Mouse (Mus musculus): ENCODE data around the gene Ptpn3.

Ptpn3 gene

DNA sequence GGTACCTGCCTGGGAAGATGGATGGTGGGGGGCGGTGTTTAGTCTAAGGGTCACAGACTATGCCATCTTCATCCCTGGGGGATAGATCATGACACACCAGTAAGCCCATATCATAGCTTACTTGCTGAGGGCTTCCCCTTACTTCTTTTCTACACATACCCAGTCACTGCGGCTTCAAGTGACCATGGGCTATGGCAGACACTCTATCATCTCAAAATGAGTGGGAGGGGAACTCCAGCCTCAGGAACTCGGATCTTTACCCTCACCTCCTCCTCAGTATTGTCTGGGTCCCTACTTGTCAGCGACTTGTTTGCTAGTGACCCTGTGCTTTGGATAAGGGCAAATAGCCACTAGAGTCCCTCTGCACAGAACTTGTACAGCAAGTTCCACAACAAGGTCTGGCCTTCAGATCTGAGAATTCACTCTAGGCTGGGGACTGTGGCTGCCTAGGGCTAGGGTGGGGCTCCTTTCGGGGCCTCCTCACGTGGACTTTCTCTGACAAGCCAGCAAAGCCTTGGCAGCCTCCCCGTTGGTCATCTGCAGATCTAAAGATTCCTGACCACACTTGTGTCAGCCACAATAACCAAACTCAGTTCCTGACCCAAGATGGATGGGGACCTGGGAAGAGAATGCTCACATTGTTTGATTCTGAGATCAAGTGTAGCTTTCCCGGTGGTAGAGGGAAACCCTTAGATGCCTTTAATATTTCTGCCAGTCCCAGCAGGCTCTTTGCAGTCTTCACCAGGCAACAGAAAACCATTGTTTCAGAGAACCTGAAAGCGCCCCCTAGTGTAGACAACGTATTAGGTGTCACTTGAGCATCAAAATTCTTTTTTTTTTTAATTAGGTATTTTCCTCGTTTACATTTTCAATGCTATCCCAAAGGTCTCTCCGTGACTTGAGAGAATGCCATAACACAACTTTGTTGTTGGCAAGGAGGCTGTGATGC is 134.4 kb downstream of the Ptpn3 start:
- no peak for DNase-seq (ENCODE audit: low spot score in 2 of 2)

DNA sequence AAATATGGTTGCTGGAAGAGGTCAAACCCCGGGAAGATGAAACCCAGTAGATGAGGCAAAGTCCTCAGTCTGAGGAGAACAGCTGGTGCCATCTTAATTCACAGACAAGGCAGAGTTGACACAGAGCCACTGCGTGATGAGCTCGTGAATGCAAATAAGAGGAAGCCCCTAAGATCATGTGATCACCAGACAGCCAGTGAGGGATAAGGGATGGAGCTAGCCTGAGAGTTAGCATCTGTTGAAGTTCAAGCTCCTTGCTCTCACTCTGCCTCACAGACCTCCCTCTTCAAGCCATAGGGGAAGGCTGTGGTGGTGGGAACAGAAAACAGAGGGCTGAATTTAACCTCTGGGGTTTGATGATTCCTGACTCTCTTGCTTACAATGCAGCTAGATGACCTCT is 136.0 kb downstream of the Ptpn3 start:
- DNase-seq (ENCODE audit: low spot score in 2 of 2) = no peak

DNA sequence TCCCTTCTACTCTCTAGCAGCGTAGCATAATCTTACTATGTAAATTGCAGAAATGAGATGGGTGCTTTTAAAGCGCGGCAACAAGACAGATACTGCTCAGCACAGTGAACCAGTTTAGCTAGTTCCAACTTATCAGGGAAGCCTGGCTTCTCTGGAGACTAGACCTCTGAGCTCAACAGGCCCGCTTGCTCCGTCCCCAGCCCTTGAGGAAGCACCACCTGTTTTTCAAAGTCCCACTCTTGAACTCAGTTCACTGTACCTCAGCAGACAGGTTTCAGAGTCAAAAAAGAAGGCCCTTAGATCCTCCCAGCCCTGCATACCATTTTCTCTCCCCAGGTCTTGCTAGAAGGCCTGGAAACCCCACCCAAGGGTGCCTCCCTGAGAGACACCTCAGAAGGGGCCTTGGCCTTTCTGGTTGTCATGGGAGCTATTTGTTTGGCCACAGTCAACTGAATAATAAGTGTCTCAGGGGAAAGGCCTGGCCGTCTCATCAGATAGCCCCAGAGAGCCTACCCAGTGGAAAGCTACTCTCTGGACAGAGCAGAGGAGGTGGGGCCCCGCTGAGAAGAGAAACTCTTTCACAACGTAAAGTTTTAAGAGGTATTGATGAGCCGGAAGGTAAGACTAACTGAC is 136.9 kb downstream of the Ptpn3 start:
- no peak for DNase-seq (ENCODE audit: low spot score in 2 of 2)

DNA sequence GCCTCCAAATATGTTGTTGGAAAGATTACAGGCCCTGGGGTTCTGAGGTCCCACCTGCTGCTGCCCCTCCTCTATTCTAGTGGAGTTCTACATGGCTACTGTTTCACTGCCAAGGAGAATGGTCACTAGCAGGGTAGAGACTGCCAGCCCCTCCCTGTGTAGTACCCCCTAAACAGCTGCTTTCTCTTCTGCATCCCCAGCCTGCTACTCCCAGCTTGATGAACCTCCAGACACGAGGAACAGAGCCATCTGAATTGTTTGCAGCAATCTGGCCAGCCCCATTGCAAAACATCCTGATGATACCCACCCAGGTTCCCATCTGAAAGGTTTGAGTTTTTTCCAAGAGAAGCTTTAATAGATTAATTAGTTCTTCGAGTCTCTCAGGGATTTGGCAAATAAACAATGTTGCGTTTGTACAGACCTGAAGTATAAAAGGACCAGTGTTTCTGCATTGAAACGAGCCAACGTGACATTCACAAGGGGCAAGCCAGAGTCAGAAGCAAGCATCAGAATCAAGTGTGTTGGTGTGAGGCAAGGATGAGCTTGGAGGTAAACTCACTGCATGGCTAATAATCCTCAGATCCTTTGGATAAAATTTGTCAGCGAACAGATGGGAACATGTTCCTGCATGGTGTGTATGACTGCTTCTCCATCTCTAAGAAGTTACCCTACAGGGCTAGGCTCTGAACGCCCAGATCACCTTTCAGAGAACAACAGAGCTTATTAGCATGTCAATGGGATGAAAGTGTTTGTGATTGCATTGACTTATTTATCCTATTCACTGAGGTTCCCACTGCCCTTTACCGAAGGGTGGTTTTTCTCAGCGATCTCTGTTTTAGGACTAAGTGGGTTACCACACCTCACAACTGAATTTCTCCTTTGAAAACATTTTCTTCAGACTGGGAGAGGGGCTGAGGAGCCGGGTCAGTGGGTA is 138.6 kb downstream of the Ptpn3 start:
- no peak for DNase-seq (ENCODE audit: low spot score in 2 of 2)

DNA sequence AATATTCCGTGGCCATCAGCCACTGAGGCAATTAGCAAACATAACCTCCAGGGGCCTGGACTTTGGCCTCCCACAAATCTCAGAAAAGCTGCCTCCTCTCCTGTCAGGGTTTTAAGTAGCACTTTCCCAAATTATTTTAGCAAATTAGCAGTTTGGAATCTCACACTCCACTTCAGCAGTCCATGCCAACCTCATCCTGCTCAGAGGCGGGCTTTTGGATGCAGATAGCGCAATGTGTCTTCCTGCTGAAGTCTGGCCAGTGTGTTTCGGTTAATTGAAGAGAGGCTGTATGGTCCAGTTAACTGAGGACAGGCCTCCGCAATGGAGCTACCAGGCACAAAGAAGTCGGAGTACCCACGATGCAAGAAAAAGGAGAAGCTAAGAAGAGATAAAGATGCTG is 141.1 kb downstream of the Ptpn3 start:
- no peak for DNase-seq (ENCODE audit: low spot score in 2 of 2)

DNA sequence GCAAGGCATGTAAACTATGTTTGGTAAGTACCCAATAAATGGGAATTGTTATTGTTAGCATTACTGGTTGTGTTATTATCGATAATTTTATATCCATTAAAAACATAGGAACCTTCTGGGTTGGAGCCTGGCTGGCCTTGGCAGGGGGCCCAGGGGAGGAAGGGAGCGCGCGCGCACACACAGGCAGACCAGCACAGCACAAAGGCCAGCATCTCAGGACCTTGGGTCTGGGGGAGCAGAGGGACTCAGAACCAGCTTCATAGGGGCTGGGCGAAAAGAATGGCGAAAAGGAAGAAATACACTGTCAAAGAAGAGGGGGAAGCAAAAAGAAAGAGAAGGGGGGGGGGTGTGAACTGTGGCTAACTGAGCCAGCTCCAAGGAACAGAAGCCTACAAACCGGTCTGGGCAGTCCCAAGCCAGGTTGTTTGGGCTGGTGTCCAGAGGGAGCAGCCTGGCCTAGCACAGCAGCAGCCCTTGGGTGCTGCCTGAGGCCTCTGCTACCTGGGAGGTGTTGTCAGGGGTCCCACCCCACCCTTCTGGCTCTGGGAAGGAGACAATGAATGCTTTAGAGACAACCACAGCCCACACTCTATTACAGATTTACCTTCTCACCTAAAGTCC is 145.0 kb downstream of the Ptpn3 start:
- DNase-seq (ENCODE audit: low spot score in 2 of 2) = no peak

DNA sequence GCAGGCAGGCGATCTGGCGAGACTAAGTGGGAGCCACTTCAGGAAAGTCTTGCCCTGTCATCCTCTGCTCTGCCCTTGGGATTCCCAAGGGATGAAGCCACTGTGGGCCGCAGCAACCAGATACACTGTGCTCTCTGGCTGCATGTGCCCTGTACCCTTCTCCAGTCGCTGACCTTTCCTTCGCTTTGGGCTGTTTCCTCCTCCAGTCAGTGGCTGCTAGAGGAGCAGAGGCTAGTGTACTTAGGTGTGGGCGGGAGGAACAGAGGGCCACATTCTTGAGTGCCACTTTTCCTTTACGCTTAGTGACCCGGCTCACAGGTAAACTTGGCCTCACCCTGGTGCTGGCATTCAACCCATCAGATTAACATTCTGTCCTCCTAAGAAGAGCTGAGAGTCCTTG is 147.8 kb downstream of the Ptpn3 start:
- DNase-seq (ENCODE audit: low spot score in 2 of 2) = no peak

DNA sequence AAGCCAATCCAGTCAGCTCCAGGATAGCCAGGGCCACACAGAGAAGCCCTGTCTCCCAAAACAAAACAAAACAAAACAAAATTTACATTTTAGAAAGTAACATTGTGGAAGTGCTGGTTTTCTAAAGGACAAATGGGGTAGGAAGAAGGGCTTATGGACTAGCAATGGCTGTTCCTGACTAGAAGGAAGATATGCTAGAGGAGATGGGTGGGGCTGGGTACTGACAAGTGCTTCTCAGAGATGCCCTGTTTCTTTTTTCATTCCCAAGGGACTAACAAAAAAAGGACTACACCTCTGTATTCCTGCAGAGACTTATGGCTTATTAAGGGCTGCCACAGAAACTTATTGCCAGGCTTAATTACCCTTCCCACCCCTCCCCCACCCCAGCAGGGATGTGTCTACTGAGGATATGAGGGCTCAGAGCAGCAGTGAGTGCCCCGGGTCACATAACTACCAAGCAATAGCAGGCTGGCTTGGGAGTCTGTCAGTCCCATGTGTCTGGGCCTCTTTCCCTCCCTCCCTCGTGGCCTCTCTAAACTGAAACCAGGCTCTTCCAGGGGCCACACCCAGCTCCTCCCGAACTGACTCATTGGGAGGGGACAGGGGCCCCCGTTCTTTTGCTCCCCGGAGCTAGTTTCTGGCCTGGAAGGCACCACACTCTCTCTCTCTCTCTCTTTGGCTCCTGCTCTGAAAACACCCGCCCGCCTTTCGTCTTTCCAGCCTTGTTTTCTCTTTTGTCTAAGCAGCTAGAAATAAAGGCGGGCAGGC is 148.4 kb downstream of the Ptpn3 start:
- no peak for DNase-seq (ENCODE audit: low spot score in 2 of 2)

DNA sequence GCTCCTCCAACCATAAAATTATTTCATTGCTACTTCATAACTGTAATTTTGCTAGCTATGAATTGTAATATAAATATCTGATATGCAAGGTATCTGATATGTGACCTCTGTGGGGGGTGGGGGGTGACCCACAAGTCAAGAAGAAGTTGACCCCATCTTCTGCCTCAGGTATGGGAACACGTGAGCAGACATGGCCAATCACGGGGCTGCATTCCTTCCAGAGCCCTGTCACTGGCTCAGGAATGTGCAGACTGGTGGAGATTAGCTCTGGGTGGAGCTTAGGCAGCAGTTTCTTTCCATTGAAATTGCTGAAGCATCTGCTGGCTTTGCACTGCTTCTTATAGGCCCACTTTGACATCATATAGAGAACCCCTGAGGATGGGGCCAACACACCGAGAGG is 153.5 kb downstream of the Ptpn3 start:
- DNase-seq (ENCODE audit: low spot score in 2 of 2) = no peak

DNA sequence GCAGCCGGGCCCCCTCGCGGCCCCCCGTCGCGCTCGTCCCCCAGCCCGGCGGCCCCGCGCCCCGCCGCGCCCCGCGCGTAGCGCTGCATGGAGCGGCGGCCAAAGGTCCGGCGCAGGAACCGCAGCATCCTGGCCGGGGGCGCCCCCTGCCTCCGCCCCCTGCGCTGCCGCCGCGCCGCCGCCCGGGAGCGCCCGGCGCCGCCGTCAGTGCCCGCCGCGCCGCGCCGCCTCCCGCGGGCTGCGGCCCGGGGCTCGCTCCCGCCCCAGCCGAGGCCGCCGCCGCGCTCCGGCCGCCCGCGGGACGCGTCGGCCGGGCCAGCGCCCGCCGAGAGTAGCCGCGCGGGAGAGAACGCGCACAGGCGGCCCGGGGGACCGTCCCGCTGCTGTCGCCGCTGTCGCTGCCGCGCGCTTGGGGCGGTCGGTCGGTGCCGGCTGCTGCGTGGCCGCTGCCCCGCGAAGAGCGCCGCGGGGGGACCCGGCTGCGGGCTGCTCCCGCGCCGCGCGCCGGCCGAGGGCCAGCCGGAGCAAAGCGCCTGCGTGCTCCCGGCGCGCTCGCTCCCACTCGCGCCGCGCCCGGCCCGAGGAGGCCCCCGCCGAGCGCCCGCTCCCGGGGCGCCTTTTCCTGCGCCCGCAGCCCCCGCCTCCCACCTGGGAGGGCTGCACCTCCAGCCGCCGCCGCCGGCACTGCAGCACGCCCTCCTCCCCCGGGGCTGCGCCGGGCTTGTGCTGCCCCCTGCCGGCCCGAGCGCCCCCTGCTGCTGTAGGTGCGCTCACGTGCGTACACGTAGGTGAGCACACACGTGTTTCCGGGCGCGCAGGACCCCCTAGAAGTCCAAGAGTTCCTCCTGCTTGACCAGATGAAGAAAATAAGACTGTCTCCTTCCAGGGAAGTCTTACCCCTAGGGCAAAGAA is 158.4 kb downstream of the Ptpn3 start, which contains the start of gene Epb41l4b:
TSS of gene Epb41l4b (minus strand) at position 412 of the 912 bp plus-strand sequence.
- peak; percentile 63 to 68 for DNase-seq (ENCODE audit: low spot score in 2 of 2)

DNA sequence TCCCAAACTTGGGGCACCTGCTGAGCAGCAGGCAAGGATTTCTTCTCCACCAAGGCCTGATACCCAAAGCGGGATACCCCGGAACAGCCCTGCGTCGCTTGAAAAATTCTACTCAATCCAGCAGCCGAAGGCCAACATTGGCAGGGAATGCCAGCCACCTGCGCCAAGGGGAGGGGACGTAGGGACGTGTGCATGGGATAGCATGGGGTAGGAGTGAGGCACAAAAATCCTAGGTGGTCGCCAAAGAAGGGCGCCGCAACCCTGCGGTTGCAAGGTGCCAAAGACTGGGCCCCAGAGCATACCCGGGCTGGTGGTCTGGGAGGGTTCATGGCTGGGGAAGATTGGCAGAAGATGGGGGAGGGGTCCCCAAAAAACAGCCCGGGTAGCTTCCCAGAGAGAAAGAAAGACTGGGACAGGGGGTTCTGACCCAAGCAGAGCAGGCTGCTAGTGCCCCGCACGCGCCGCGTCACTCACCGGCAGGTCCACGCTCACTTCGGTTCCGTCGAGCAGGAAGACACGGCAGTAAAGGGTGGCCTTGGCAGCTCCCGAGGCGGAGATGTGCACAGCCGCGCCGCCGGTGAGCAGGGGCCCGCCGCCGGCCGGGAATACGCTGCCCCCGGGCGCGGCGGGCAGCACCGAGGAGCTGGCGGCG is 159.1 kb downstream of the Ptpn3 start:
- peak in 1 of 2 experiments; percentile 4 for DNase-seq (ENCODE audit: low spot score in 2 of 2)

DNA sequence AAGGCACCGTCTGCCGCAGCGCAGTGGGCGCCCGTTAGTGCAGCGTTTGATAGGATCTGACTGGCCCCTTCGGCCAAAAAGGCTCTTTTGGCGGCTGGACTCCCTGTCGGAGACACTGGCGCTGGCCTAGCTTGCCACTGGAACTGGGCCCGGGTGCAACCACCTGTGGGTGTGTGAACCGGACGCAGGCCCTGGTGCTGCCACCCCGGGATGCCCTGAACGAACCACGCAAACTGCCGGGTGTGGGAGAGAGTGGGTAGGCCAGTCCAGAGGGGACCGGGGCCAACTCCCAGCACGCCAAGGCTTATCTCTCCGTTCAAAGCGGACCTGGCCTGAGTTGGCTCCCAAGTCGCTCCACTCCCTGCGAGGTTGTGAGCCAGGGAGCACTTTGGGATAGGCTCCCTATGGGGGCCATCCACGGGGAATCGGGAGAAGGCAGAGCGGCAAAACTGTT is 159.7 kb downstream of the Ptpn3 start:
- DNase-seq (ENCODE audit: low spot score in 2 of 2) = no peak

DNA sequence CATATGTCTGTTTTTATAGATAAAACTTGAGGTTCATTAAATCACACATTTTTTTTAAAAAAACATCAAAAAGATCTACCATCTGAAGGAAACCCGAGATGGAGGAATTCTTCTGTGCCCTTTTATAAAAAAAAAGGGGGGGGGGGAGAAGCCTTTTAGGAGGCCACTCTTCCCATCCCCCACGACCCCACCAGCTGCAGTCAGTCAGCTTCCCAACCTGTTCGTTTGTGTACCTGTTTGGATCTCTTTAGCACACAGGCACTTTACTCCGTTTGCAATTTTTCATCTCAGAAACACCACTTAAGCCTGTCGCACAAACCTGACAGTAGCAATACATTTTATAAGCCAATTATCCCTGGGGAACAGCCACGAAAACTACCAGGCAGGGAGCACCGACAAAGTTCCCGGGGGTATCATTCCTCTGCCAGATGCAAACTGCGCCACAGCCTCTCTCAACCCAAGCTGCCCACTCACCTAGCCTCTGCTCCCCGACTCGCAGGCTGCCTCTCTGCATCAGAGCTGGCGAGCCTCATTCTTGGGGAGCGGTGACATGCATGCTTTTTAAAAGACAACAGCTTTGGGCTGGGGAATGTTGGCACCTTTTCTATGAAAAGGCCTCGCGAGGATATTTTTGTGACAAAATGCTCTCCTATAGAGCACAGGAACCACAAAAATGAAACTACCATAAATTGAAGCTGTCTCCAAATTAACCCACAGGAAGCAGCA is 160.5 kb downstream of the Ptpn3 start:
- no peak for DNase-seq (ENCODE audit: low spot score in 2 of 2)

All from spleen, postnatal 36 days (tissue).